Mouse (Mus musculus): ENCODE measurements around the gene Snd1.
A peak's percentile ranks its signal among the peaks of the same experiment; 100 is the strongest.
"Not testable (repeated sequence)": the region's sequence is repeated elsewhere in the genome, so short reads cannot be mapped to it uniquely, and the experiment has no call there.

Gene Snd1

GRCm38 (mm10) chr6:28905301-28905700 is 430.4 kb downstream of the Snd1 start:
- DNase-seq (ENCODE audit: inconsistent ontology term) = no peak

GRCm38 (mm10) chr6:28909866-28910265 is 434.9 kb downstream of the Snd1 start:
- DNase-seq (ENCODE audit: inconsistent ontology term) = peak; percentile 92

- DNase-seq (ENCODE audit: inconsistent ontology term) = no peak
Observed at GRCm38 (mm10) chr6:28914981-28915380, 440.0 kb downstream of the Snd1 start.

GRCm38 (mm10) chr6:28916630-28917029 is 441.7 kb downstream of the Snd1 start:
- DNase-seq (ENCODE audit: inconsistent ontology term) = no peak

- DNase-seq (ENCODE audit: inconsistent ontology term) = no peak
Observed at GRCm38 (mm10) chr6:28919346-28919745, 444.4 kb downstream of the Snd1 start.

GRCm38 (mm10) chr6:28922371-28922770 is 447.4 kb downstream of the Snd1 start:
- DNase-seq (ENCODE audit: inconsistent ontology term) = no peak

GRCm38 (mm10) chr6:28923091-28923824 is 448.3 kb downstream of the Snd1 start:
- no peak for DNase-seq (ENCODE audit: inconsistent ontology term)

- no peak for DNase-seq (ENCODE audit: inconsistent ontology term)
Observed at GRCm38 (mm10) chr6:28923837-28924236, 448.9 kb downstream of the Snd1 start.

- DNase-seq (ENCODE audit: inconsistent ontology term) = not testable (repeated sequence)
Observed at GRCm38 (mm10) chr6:28927987-28928386, 453.0 kb downstream of the Snd1 start.

- not testable (repeated sequence) for DNase-seq (ENCODE audit: inconsistent ontology term)
Observed at GRCm38 (mm10) chr6:28929169-28929803, 454.3 kb downstream of the Snd1 start.

- DNase-seq (ENCODE audit: inconsistent ontology term) = no peak
Observed at GRCm38 (mm10) chr6:28931234-28931633, 456.3 kb downstream of the Snd1 start.

GRCm38 (mm10) chr6:28931636-28932327 is 456.8 kb downstream of the Snd1 start:
- no peak for DNase-seq (ENCODE audit: inconsistent ontology term)

- peak; percentile 60 for DNase-seq (ENCODE audit: inconsistent ontology term)
Observed at GRCm38 (mm10) chr6:28932328-28932937, 457.5 kb downstream of the Snd1 start.

GRCm38 (mm10) chr6:28935736-28936135 is 460.8 kb downstream of the Snd1 start:
- DNase-seq (ENCODE audit: inconsistent ontology term) = no peak

GRCm38 (mm10) chr6:28947254-28947653 is 472.3 kb downstream of the Snd1 start:
- DNase-seq (ENCODE audit: inconsistent ontology term) = no peak

- peak; percentile 44 for DNase-seq (ENCODE audit: inconsistent ontology term)
Observed at GRCm38 (mm10) chr6:28949269-28949668, 474.3 kb downstream of the Snd1 start.

GRCm38 (mm10) chr6:28955581-28955980 is 480.6 kb downstream of the Snd1 start:
- no peak for DNase-seq (ENCODE audit: inconsistent ontology term)

- no peak for DNase-seq (ENCODE audit: inconsistent ontology term)
Observed at GRCm38 (mm10) chr6:28957486-28957885, 482.5 kb downstream of the Snd1 start.

GRCm38 (mm10) chr6:28963178-28963577 is 488.2 kb downstream of the Snd1 start:
- no peak for DNase-seq (ENCODE audit: inconsistent ontology term)

GRCm38 (mm10) chr6:28965264-28965663 is 490.3 kb downstream of the Snd1 start:
- DNase-seq (ENCODE audit: inconsistent ontology term) = no peak

- DNase-seq (ENCODE audit: inconsistent ontology term) = no peak
Observed at GRCm38 (mm10) chr6:28969615-28970014, 494.7 kb downstream of the Snd1 start.

GRCm38 (mm10) chr6:28970711-28971110 is 495.8 kb downstream of the Snd1 start:
- DNase-seq (ENCODE audit: inconsistent ontology term) = no peak

Data from Muller cell, postnatal 12 days (primary cell).